Mouse (Mus musculus): ENCODE results near the gene Ssr1.

The Ssr1 gene

DNA sequence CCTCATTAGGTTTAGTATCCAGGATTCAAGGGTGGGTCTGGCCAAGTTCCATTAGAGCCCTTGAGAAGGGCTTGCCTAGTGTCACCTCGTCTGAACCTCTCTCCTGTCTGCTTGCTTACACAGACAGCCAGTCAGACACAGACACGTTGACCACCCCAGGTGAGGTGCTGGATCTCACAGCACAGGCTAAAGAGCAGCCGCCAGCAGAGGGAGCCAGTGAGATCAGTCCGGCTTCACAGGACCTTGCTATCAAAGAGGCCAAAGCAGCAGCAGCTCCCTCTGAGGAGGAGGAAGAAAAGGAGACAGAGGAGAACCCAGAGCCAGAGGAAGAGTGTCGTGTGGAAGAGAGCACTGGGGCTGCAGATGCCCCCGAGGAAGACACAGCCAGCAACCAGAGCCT lies 47.3 kb downstream of the Ssr1 start:
- in situ Hi-C loops (cut with MseI, MboI) = loop anchor here in 1 of 2 experiments (10.0 kb wide), 1 partner anchor 492 kb away; no protein-coding TSS in a partner anchor

- in situ Hi-C loops (cut with MseI, MboI) = loop anchor here in 1 of 2 experiments (10.0 kb wide), 1 partner anchor 491 kb away; no protein-coding TSS in a partner anchor
These were observed 48.6 kb downstream of the Ssr1 start for GRCm38 (mm10) chr13:37945392-37945791.

- in situ Hi-C loops (cut with MseI, MboI) = loop anchor here in 1 of 2 experiments (10.0 kb wide), 1 partner anchor 490 kb away; no protein-coding TSS in a partner anchor
These were observed 49.7 kb downstream of the Ssr1 start for GRCm38 (mm10) chr13:37944306-37944705.

GRCm38 (mm10) chr13:37943466-37943865 lies 50.6 kb downstream of the Ssr1 start:
- in situ Hi-C loops (cut with MseI, MboI) = loop anchor here in 1 of 2 experiments (10.0 kb wide), 1 partner anchor 489 kb away; no protein-coding TSS in a partner anchor

DNA sequence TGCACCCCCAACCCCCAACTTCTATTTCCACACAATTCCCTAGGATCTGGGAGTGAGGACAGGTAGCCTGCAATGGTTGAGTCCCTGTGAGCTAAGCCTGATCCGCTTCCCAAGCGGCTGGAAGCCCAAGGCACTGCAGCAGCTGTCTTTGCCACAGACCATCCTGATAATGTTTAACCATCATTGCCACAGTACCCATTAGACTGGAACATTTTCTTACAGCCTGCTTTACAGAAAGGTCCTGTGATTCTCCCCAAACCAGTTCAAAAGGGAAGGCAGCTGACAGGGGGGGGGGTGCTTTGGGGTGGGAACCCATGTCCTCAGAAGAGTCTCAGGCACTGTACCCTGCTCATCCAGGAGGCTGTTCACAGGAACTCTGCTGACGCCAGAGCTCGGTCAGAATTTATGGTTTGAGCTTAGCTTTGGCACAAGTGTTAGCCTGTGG lies 51.1 kb downstream of the Ssr1 start:
- in situ Hi-C loops (cut with MseI, MboI) = loop anchor here in 1 of 2 experiments (10.0 kb wide), 1 partner anchor 488 kb away; no protein-coding TSS in a partner anchor

GRCm38 (mm10) chr13:37941950-37942886 lies 51.8 kb downstream of the Ssr1 start:
- in situ Hi-C loops (cut with MseI, MboI) = loop anchor here in 1 of 2 experiments (10.0 kb wide), 1 partner anchor 487 kb away; no protein-coding TSS in a partner anchor

DNA sequence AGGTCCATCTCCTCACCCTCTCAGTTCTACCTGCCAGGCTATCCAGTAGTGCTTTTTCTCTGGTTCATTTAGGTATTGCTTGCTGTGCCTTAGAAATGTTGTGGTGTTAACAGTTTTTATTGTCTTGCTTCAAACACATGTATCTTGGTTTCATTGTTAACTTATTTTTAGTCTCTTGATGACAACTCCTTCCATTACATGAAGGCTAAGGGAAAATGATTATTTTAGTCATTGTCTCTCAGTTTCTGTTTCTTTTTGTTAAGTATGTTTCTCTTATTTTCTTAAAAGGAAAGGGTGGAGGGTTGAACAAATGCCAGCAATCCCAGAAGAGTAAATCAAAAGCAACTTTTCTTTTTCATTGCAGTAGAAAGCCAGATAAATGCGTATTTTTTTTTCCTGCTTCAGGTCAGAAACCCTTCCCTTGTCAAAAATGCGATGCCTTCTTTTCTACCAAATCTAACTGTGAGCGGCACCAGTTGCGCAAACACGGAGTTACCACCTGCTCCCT lies 52.8 kb downstream of the Ssr1 start:
- in situ Hi-C loops (cut with MseI, MboI) = loop anchor here in 1 of 2 experiments (10.0 kb wide), 1 partner anchor 486 kb away; no protein-coding TSS in a partner anchor

DNA sequence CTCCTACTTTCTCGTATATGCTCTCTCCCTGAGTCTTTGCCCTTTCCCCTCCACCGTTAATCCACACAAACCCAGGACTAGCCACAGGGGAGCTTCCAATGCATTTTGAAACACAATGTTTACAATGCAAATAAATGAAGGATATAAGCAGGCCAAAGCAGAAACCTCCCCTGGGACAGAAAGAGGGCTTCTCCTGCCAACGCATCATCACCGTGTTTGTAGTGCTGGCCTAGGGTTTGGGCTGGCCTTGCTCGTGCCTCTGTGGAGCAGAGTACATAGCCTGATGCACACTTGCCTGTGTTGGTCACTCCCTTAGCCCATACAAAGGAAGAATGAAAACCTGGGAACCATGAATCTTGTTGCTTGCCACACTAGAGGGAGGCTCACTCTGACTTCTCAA lies 53.4 kb downstream of the Ssr1 start:
- in situ Hi-C loops (cut with MseI, MboI) = loop anchor here in 1 of 2 experiments (10.0 kb wide), 1 partner anchor 486 kb away; no protein-coding TSS in a partner anchor

DNA sequence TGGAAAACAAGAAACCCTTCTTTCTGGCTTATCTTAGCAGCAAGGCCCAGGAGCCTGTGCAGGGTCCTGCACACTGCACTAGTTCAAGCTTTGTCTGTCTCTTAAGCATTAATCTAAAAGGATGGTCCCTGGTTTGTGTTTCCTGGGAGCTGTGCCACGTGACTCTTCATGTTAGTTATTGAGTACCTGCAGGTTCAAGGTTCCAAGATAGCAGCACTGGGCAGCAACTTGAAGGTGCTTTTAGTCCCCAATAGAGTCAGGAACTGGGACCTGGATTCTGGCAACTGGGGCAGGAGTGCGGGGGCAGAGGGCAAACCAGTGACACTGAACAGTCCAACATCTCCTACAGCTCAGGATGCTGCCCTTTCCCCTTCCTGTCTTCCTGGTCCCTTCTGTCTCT lies 53.9 kb downstream of the Ssr1 start:
- in situ Hi-C loops (cut with MseI, MboI) = loop anchor here in 1 of 2 experiments (10.0 kb wide), 1 partner anchor 485 kb away; no protein-coding TSS in a partner anchor

DNA sequence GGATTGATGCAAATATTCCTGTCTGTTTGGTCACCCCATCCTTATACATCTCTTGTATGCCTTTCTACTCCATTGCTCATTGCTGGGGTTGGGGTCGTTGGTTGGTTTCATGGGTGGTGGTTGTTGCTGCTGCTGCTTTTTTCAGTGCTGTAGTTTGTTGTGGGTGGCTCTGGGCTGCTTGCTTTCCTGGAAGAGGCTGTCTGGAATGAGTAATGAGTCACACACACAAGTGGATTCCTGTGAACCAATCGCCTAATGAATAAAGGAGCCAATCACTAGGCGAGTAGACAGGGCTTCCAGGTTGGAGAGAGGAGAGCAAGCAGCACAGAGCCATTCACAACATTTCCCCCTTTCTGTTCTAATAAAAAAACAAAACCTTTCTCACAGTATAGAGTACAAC lies 57.7 kb downstream of the Ssr1 start:
- in situ Hi-C loops (cut with MseI, MboI) = no loop called here

GRCm38 (mm10) chr13:37934920-37935319 lies 59.1 kb downstream of the Ssr1 start:
- in situ Hi-C loops (cut with MseI, MboI) = no loop called here

DNA sequence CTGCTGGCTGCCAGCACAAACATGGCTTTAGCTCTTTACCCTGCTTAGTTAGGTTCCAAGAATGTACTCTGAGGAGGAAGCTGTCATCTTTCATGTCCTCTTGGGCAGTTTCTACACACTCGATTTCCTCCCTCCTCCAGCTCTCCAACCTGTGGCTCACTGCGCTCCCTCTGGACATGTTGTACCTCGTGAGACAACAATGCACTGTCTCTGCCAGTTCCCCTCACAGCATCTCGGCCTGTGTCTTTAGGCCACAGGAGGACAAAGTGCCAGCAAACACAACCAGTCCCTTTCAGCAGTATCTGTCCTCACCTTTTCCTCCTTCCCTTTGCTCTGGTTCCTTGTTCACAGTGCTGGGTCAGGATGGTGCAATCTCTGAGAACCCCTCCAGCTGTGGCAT lies 59.9 kb downstream of the Ssr1 start:
- in situ Hi-C loops (cut with MseI, MboI) = no loop called here

DNA sequence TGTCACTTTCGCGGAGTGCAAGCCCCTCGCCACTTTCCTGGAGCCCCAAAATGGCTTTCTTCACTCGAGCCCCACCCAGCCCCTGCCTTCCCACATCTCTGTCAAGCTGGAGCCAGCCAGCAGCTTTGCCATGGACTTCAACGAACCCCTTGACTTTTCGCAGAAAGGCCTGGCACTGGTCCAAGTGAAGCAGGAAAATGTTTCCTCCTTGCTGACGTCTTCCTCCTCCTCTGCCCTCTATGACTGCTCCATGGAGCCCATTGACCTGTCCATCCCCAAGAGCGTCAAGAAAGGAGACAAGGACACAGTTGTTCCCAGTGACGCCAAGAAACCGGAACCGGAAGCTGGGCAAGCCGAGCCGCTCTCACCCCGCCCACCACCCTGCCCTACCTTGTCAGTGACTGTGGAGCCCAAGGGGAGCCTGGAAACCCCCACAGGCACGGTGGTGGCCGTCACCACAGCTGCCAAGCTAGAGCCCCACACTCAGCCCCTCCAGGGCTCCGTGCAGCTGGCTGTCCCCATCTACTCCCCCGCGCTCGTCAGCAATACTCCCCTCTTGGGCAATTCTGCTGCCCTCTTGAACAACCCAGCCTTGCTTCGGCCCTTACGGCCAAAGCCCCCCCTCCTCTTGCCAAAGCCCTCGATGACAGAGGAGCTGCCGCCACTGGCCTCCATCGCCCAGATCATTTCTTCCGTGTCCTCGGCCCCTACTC lies 62.7 kb downstream of the Ssr1 start:
- in situ Hi-C loops (cut with MseI, MboI) = no loop called here

DNA sequence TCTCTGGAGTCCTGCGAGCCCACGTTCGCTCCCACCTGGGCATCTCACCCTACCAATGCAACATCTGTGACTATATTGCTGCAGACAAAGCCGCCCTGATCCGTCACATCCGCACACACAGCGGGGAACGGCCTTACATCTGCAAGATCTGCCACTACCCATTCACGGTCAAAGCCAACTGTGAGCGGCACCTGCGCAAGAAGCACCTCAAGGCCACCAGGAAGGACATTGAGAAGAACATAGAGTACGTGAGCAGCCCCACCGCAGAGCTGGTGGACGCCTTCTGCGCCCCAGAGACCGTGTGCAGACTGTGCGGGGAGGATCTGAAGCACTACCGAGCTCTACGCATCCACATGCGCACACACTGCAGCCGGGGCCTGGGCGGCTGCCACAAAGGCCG lies 63.4 kb downstream of the Ssr1 start:
- in situ Hi-C loops (cut with MseI, MboI) = no loop called here

GRCm38 (mm10) chr13:37930091-37930490 lies 63.9 kb downstream of the Ssr1 start:
- in situ Hi-C loops (cut with MseI, MboI) = no loop called here

DNA sequence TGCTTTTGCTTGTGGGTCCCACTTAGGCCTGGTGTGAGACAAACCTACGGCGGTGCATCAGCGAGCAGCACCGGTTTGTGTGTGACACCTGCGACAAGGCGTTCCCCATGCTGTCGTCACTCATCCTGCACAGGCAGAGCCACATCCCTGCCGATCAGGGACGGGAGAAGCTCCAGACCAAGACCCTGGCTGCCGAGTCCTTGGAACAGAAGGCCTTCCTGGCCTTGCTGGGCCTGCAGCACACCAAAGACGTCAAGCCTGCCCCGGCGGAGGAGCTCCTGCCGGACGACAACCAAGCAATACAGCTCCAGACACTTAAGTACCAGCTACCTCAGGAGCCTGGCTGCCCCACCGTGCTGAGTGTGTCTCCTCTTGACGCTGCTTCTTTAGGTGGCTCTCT lies 64.5 kb downstream of the Ssr1 start:
- in situ Hi-C loops (cut with MseI, MboI) = no loop called here

GRCm38 (mm10) chr13:37926394-37926793 lies 67.6 kb downstream of the Ssr1 start:
- in situ Hi-C loops (cut with MseI, MboI) = no loop called here

DNA sequence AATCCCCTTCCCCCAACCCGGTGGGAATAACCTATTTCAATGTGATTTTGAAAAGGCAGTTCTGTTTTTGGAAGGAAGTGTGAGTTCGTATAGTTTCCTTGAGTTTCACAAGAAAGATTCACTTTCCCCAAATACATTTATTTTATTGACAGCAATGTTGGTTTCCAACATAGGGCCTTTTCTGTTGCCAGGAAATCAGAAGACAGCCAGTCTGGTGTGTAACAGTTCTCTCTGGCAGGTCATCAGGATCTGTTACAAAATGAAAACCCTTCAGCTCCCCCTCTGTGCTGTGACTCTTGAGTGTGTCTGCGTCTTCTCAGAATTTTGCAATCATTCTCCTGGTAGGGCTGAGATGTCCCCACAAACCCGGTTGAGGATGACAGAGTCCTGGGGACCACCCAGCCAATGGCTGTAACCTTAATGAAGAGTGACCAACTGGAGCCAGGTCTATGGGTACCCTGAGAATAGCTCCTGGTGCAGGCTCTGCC lies 69.5 kb downstream of the Ssr1 start:
- in situ Hi-C loops (cut with MseI, MboI) = no loop called here

DNA sequence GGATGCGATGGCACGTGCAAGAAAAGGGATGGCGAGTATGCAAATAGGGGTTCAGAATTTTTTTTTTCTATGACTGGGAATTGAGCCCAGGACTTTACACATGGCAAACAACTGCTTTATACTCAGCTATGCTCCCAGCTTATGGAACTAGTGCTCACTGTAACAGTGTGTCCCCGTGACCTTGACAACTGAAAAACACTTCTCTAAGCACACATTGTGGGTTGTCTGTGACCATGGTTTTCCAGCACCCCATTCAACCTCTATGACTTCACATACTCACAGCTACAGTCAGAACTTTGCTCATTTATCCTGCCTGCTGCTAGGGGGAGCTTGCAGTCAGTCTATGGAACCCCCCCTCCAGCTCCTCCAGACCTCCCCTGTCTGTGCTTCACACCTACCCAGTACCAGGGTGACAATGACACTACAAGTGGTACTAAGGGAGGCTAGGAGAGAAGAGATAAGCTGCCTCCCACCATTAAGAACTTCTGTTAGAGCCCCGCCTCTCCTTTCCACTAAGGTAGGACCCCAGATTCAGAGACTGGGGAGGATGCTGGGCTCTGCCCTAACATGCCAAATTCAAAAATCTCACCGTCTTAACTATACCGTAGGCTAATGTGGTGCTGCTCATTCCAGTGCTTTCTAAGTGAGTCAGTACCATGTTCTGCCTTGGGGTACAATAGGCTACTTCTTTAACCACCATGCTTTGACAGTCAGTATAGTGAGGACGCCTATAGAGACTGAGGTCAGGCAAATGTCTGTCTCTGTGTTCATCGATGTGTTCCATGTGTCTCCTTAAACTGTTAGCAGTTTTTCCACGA lies 70.2 kb downstream of the Ssr1 start:
- in situ Hi-C loops (cut with MseI, MboI) = no loop called here

DNA sequence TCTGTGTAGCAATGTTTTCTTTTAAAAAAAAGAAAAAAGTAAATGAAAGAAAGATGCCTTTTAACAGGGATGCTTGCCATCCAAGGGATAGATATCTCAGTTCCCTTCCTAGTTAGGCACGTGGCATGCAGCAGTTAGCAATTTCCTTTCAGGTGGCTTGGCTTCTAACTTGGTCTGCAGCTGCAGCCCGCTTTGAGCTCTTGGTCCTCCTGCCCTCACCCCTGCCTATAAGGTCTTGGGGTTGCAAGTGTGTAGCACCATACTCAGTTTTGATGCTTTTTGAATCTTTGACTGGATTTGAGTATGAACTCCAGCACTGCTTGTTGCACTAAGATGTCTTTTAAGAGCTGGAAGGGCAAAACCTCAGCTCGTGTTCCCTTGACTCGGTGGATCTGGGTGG lies 70.9 kb downstream of the Ssr1 start:
- in situ Hi-C loops (cut with MseI, MboI) = no loop called here

GRCm38 (mm10) chr13:37920727-37921126 lies 73.3 kb downstream of the Ssr1 start:
- in situ Hi-C loops (cut with MseI, MboI) = no loop called here

Measured in mouse trophoblast stem cell (cell line).